Mouse (Mus musculus) liver, embryonic 15.5 days (tissue): ENCODE results near the gene Mns1. TPM values are rescaled to one million over a fixed set of nuclear protein-coding genes. Genes with fewer than 3 reads are reported as not detected.

Experiments used
- ATAC-seq: fragments of 200-750 bp; cut with Nextera tagmentation; 2 replicates; pipeline ENCODE4 v1.8.0; 2017; ENCODE audit warnings: moderate number of reproducible peaks, mild to moderate bottlenecking, moderate library complexity; ENCODE audit not compliant: insufficient read depth
- H3K27ac ChIP-seq: fragments of 300-500 bp; sonication (generic); replicated peaks from 2 replicates; pipeline ENCODE4 v1.5.1; 2015; ENCODE audit warnings: mild to moderate bottlenecking, inconsistent platforms
- H3K27me3 ChIP-seq: fragments of 300-500 bp; sonication (generic); 2 replicates; pipeline ENCODE4 v1.6.1; 2015; ENCODE audit warnings: mild to moderate bottlenecking, inconsistent platforms
- H3K36me3 ChIP-seq: fragments of 300-500 bp; sonication (generic); replicated peaks from 2 replicates; pipeline ENCODE4 v1.6.1; 2015; ENCODE audit warnings: moderate library complexity, mild to moderate bottlenecking, inconsistent platforms
- H3K4me1 ChIP-seq: fragments of 300-500 bp; sonication (generic); replicated peaks from 2 replicates; pipeline ENCODE4 v1.6.1; 2015; ENCODE audit warnings: inconsistent platforms
- H3K4me2 ChIP-seq: fragments of 300-500 bp; sonication (generic); 2 replicates; pipeline ENCODE4 v1.6.1; 2015; ENCODE audit warnings: moderate library complexity, mild to moderate bottlenecking, inconsistent platforms
- H3K4me3 ChIP-seq: fragments of 300-500 bp; sonication (generic); replicated peaks from 2 replicates; pipeline ENCODE4 v1.5.1; 2015; ENCODE audit warnings: mild to moderate bottlenecking, inconsistent platforms
- H3K9ac ChIP-seq: fragments of 300-500 bp; sonication (generic); 2 replicates; pipeline ENCODE4 v1.6.1; 2015; ENCODE audit warnings: moderate library complexity, mild to moderate bottlenecking, inconsistent platforms
- H3K9me3 ChIP-seq: fragments of 300-500 bp; sonication (generic); replicated peaks from 2 replicates; pipeline ENCODE4 v1.6.1; 2016; ENCODE audit warnings: inconsistent platforms
- WGBS: fragments of 180-500 bp; shearing (Covaris S2); methylation state at CpG from one replicate; pipeline ENCODE4 v1.1.7; 2015; ENCODE audit warnings: mixed read lengths; ENCODE audit not compliant: insufficient replicate concordance; 5-methylcytosine and 5-hydroxymethylcytosine counted together
- polyA plus RNA-seq: library from polyadenylated mRNA; unstranded; fragments of >200 nt; fragmentation: Nextera tagmentation; extraction: Ambion mirVana; gene quantifications from 2 replicates; pipeline ENCODE4 v1.2.1, GENCODE M21; 2015

Mns1 gene
- polyA plus RNA-seq, 1 experiment from 2014 or later = 85.1 TPM

- no peak overlapping the region for H3K9ac ChIP-seq
- ATAC-seq = no peak
- no peaks in the 10 kb centered on the region for H3K9me3 ChIP-seq
- peaks cover 4% of the 10 kb centered on the region; the same call in 1 of the 2 replicates for H3K36me3 ChIP-seq
- H3K4me3 ChIP-seq = no peak overlapping the region
- no peak overlapping the region for H3K27ac ChIP-seq
- no peaks in the 10 kb centered on the region for H3K4me1 ChIP-seq
- WGBS = 87% methylated on average over 9 of the region's 9 CpGs
- H3K4me2 ChIP-seq = no peak overlapping the region
- H3K27me3 ChIP-seq = no peaks in the 10 kb centered on the region
Observed at GRCm38 (mm10) chr9:72475511-72475910, 37.7 kb downstream of the Mns1 start.

DNA sequence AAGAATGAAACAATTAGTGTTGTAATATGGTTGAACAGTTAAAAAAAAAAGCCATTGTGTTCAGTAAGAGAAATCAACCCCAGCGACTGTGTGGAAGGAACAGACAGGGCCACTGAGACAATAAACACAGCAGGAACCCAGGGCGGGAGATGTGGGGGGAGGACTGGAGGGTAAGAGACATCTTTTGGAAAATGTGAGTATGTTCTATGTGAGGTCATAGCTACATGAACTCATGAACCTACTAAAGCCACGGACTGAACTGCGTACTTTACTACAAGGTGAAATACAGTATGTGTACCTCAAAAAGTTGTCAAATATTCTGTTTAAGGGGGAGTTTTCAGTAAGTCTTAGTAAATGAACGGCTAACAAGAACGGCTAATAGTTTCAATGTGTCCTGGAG is 39.5 kb downstream of the Mns1 start:
- Histone ChIP-seq H3K4me1 (no peaks in the 10 kb centered on the region), H3K4me3 (no peak overlapping the region), H3K27me3 (no peaks in the 10 kb centered on the region), H3K36me3 (peaks cover under 1% of the 10 kb centered on the region; the same call in 1 of the 2 replicates), H3K4me2 (no peak overlapping the region), H3K9ac (no peak overlapping the region), H3K9me3 (no peaks in the 10 kb centered on the region), H3K27ac (no peak overlapping the region)
- ATAC-seq = no peak
- WGBS = 80% methylated on average over 6 of the region's 6 CpGs

GRCm38 (mm10) chr9:72479276-72479675 is 41.5 kb downstream of the Mns1 start:
- H3K4me2 ChIP-seq = no peak overlapping the region
- H3K9ac ChIP-seq = no peak overlapping the region
- no peak overlapping the region for H3K4me3 ChIP-seq
- no peak overlapping the region for H3K27ac ChIP-seq
- no peak for ATAC-seq
- no peaks in the 10 kb centered on the region for H3K36me3 ChIP-seq
- no peaks in the 10 kb centered on the region for H3K4me1 ChIP-seq
- 81% methylated on average over 1 of the region's 1 CpGs for WGBS
- no peaks in the 10 kb centered on the region for H3K27me3 ChIP-seq
- H3K9me3 ChIP-seq = no peaks in the 10 kb centered on the region

DNA sequence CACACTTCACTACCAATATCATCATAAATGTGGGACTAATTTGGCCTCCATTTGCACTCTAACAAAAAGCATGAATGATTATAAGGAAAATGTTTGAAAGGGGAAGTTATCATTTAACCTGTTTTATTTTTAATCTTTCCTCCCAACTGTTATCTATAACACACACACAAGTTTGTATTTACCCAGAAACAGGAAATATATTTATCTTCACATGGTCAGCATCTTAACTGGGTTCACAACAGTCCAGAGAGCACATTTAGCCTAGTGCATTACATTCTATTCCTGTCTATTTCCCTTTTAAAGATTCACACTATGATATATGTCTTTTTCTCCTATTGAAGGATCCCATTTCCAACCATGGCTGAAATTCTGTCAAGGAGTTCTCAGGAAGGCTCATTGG is 50.7 kb downstream of the Mns1 start:
- Histone ChIP-seq H3K4me3 (no peak overlapping the region), H3K4me2 (no peak overlapping the region), H3K36me3 (no peaks in the 10 kb centered on the region; the same call in 1 of the 2 replicates), H3K9me3 (no peaks in the 10 kb centered on the region), H3K27ac (no peak overlapping the region), H3K27me3 (no peaks in the 10 kb centered on the region), H3K4me1 (peaks cover 24% of the 10 kb centered on the region), H3K9ac (no peak overlapping the region)
- no peak for ATAC-seq

DNA sequence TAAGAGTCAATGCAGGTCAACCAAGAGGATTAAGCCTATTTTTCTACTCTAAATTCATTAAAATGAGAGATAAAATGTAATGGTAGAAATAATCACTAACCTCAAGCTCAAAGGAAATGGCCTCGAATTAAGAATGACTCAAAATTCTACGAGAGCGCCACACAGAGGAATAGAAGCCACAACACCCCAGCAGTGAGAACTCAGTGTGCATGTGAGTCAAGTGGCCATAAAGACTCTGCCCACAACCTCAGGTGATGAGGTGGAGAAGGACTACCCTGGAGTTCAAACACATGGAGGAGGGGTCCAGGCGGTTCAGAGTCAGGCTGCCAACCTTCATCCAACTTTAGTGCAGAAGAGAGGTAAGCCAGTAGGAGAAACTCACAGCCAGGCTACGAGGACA is 51.3 kb downstream of the Mns1 start:
- H3K4me2 ChIP-seq = peak overlapping the region; percentile 10; the same call in 1 of the 2 replicates
- H3K4me3 ChIP-seq = no peak overlapping the region
- ATAC-seq = no peak
- 0 out of 2 replicates have a peak overlapping the region, but pooled peaks have one; percentile 16 for H3K27ac ChIP-seq
- H3K27me3 ChIP-seq = no peaks in the 10 kb centered on the region
- no peaks in the 10 kb centered on the region for H3K9me3 ChIP-seq
- peaks cover 24% of the 10 kb centered on the region for H3K4me1 ChIP-seq
- WGBS = 76% methylated on average over 5 of the region's 5 CpGs
- H3K9ac ChIP-seq = no peak overlapping the region
- H3K36me3 ChIP-seq = no peaks in the 10 kb centered on the region; the same call in 1 of the 2 replicates

- peak overlapping the region; percentile 85 for H3K4me3 ChIP-seq
Observed at GRCm38 (mm10) chr9:72491559-72492193, 53.9 kb downstream of the Mns1 start.

DNA sequence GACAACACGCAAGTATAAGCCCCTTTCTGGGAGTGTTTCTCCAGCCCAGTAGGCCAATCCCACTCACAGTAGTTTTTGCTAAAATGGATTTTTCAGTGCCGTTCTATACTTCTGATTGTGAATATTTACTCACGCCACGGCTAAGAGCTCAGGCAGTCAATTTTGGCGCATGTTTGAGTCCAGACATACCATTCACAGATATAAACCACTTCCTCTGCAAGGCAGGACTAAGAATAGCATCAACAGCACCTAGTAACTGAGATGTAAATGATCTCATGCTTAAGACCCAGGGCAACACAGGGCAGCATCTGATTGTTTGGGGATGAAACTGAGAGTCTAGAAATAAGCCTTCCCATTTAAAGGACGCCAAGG is 54.4 kb downstream of the Mns1 start, which contains the start of gene Tex9:
Tex9 (minus strand) TSS at position 19 of the 372 bp plus-strand sequence.
- H3K27me3 ChIP-seq = 0 out of 2 replicates have a peak, but pooled peaks cover under 1% of the 10 kb centered on the region

More at GRCm38 (mm10) chr9:72491559-72492193, 53.9 kb downstream of the Mns1 start:
- H3K9ac ChIP-seq = peak overlapping the region; percentile 57
- ATAC-seq = peak; percentile 89
- H3K4me1 ChIP-seq = peaks cover 24% of the 10 kb centered on the region
- H3K9me3 ChIP-seq = no peaks in the 10 kb centered on the region
- H3K4me2 ChIP-seq = peak overlapping the region; percentile 91
- no peaks in the 10 kb centered on the region; the same call in 1 of the 2 replicates for H3K36me3 ChIP-seq
- no peaks in the 10 kb centered on the region for H3K27me3 ChIP-seq
- H3K27ac ChIP-seq = peak overlapping the region; percentile 80
- 0% methylated on average over 32 of the region's 32 CpGs for WGBS

GRCm38 (mm10) chr9:72493465-72493864 is 55.7 kb downstream of the Mns1 start:
- H3K4me2 ChIP-seq = no peak overlapping the region
- peaks cover 24% of the 10 kb centered on the region for H3K4me1 ChIP-seq
- H3K27ac ChIP-seq = no peak overlapping the region
- ATAC-seq = no peak
- WGBS = 50% methylated on average over 2 of the region's 2 CpGs
- H3K4me3 ChIP-seq = no peak overlapping the region
- H3K9ac ChIP-seq = no peak overlapping the region
- H3K36me3 ChIP-seq = no peaks in the 10 kb centered on the region
- no peaks in the 10 kb centered on the region for H3K9me3 ChIP-seq
- 0 out of 2 replicates have a peak, but pooled peaks cover 5% of the 10 kb centered on the region for H3K27me3 ChIP-seq

More for the DNA sequence above, 54.4 kb downstream of the Mns1 start, which contains the start of gene Tex9:
- H3K9ac ChIP-seq = peak within 1 kb of the TSS; percentile 57
- H3K9me3 ChIP-seq = no peaks in the 10 kb centered on the region
- H3K4me2 ChIP-seq = peak within 1 kb of the TSS; percentile 91
- peak; percentile 30; the same call in 1 of the 2 replicates for ATAC-seq
- H3K4me1 ChIP-seq = peaks cover 24% of the 10 kb centered on the region
- 4% methylated on average over 6 of the region's 6 CpGs for WGBS
- H3K36me3 ChIP-seq = no peaks in the 10 kb centered on the region
- H3K4me3 ChIP-seq = peak within 1 kb of the TSS; percentile 85
- H3K27ac ChIP-seq = peak within 1 kb of the TSS; percentile 80

GRCm38 (mm10) chr9:72493984-72494685 is 56.3 kb downstream of the Mns1 start:
- H3K27ac ChIP-seq = no peak overlapping the region
- no peak overlapping the region for H3K4me2 ChIP-seq
- H3K27me3 ChIP-seq = 0 out of 2 replicates have a peak, but pooled peaks cover 5% of the 10 kb centered on the region
- H3K9me3 ChIP-seq = no peaks in the 10 kb centered on the region
- no peak for ATAC-seq
- no peak overlapping the region for H3K4me3 ChIP-seq
- WGBS = 80% methylated on average over 3 of the region's 3 CpGs
- H3K36me3 ChIP-seq = no peaks in the 10 kb centered on the region
- H3K9ac ChIP-seq = no peak overlapping the region
- peaks cover 20% of the 10 kb centered on the region for H3K4me1 ChIP-seq

DNA sequence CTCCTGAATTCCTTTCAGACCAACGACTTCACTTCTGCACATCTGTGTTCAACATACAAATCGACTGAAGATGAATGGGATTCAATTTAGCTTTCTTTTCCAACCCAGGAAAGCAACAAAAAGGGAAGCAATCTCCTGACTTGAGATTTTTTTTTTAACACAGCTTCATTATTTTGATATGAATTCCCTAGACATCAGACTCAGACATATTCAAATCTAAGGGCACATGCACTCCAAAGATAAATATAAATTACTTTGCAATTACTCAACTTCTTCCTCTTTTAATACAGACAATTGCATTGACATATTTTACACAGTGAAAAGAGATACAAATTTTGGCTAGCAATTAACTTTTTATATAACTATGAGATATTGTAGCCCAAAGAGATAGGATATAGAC is 58.9 kb downstream of the Mns1 start:
- H3K9ac ChIP-seq = no peak overlapping the region
- H3K4me3 ChIP-seq = no peak overlapping the region
- H3K4me1 ChIP-seq = peaks cover 9% of the 10 kb centered on the region
- H3K4me2 ChIP-seq = no peak overlapping the region
- 0 out of 2 replicates have a peak, but pooled peaks cover 5% of the 10 kb centered on the region for H3K27me3 ChIP-seq
- no peak for ATAC-seq
- 64% methylated on average over 2 of the region's 2 CpGs for WGBS
- no peak overlapping the region for H3K27ac ChIP-seq
- H3K9me3 ChIP-seq = no peaks in the 10 kb centered on the region
- H3K36me3 ChIP-seq = no peaks in the 10 kb centered on the region

- H3K9me3 ChIP-seq = no peaks in the 10 kb centered on the region
- 0 out of 2 replicates have a peak, but pooled peaks cover 5% of the 10 kb centered on the region for H3K27me3 ChIP-seq
- H3K4me2 ChIP-seq = no peak overlapping the region
- no peak overlapping the region for H3K9ac ChIP-seq
- 62% methylated on average over 3 of the region's 3 CpGs for WGBS
- peaks cover 5% of the 10 kb centered on the region for H3K4me1 ChIP-seq
- ATAC-seq = no peak
- no peak overlapping the region for H3K4me3 ChIP-seq
- H3K36me3 ChIP-seq = no peaks in the 10 kb centered on the region
- no peak overlapping the region for H3K27ac ChIP-seq
Observed at GRCm38 (mm10) chr9:72497171-72497570, 59.4 kb downstream of the Mns1 start.
